Mouse (Mus musculus): ENCODE results near the gene Zdhhc4. TPM values are rescaled to one million over a fixed set of nuclear protein-coding genes. Genes with fewer than 3 reads are reported as not detected.

Zdhhc4 gene
- 7.6 TPM for polyA plus RNA-seq (2014; fragmentation: Illumina TruSeq; extraction: RNeasy Lipid Tissue Mini Kit (QIAGEN cat#74804); ENCODE audit: low read depth, low replicate concordance)

DNA sequence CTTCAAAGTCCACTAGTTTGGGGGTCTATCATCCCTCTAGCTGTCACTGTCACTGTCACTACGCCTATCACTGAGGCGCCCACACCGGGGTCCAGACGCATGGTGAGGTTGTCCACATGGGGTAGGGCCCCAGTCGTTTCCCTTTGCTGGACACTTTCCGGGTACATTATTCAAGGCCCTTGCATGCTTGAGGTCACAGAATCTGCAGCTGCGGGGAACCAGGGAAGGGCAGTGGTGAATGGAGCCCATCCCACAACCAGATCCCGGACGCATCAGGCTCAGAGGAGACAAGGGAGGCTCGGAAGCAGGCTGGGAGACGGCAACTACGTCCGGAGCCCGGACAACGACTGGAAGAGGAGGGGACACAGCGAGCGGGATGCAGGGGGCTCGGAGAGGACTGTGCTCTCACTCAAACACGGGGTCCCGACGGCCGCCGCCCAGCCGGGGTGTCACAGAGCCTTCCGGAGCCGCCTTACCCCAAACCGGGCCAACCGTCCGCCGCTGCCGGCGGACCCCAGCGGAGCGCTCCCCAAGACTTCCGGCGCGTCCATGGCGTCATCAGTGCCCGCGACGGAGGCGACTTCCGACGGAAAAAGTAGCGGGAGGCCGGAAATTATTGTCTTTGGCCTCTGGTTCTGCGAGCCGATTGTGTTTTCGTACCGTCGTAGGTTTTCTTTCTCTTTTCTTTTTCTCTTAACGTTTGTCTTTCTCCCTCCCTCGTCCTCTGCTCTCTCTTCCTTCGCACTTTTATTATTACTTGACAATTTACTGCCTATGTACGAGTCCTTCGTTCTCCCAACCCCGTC, at the start of gene Zdhhc4:
Gene Zdhhc4 (minus strand): TSS at position 567 of the 806 bp plus-strand sequence.

DNA sequence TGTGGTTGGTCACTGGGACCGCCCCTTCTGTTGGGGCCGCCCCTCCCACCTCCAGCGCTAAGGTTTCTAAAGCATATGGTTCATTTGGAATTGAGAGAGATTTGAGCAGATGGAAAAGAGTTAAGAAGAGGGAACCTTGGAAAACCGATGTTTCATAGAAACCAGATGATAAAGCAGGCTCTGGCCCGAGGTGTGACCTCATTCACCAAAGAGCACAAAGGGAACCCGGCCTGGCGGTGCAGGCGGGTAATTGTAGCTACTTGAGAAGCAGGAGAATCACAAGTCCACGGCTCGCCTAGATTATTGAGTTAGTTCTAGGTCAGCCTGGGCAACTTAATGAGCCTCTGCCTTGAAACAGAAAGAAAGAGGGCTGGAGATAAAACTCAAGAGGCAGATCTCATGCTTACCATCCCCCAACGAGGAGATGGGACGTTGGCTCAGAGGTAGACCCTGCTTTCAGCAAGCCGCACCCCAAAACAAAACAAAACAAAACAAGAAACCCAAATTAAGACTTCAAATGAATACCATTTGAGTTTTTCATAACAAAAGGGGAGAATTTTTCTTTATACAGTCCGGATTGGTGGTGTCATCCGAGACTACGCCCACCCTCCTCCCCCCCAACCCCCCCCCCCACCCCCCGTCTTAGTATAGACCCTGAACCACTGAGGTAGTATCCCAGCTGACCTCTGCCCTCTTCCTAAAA, 27.8 kb upstream of the Zdhhc4 start, which contains the start of gene Grid2ip:
Gene Grid2ip (plus strand): TSS at position 653 of the 703 bp plus-strand sequence.

DNA sequence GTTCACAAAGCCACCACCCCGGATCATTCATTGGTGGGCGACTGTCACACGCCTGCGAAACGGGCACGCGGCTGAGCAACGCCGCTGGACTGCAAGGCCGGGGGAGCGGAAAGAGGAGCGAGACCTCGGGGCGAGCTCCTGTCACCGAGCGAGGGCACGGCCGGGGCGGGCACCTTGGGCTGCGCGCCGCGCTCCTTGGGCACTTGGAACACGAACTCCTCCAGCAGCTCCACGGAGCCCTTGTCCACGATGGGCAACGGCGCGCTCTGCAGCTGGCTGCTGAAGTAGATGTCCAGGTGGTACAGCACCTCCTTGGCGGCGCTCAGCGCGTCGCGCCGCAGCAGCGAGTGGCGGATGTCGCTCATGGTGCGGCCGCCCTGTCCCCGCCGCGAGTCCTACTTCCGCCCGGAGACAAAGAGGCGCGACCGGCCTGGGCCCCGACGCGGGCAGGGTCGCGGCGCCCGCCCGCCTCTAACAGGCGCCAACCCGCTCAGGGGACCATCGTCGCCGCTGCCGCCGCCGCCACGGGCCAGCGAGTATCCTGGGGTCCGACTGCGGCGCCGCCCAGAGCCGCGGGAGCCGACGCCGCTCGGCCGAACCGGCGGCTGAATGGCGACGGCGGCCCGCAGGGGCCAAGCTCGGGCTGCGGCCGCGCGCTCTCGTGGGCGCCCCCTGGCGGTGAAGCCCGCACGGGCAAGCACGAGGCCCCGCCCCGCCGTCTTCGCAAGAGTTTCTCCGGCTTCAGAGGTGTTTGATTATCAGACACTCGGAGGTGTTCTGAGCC, 14.1 kb downstream of the Zdhhc4 start, which contains the start of gene E130309D02Rik:
Gene E130309D02Rik (minus strand): TSS at position 631 of the 784 bp plus-strand sequence.

GRCm38 (mm10) chr5:143293404-143293803, 35.7 kb downstream of the Zdhhc4 start, which contains the start of gene Zfp853:
TSS of gene Zfp853 (minus strand) at chr5:143293623.

DNA sequence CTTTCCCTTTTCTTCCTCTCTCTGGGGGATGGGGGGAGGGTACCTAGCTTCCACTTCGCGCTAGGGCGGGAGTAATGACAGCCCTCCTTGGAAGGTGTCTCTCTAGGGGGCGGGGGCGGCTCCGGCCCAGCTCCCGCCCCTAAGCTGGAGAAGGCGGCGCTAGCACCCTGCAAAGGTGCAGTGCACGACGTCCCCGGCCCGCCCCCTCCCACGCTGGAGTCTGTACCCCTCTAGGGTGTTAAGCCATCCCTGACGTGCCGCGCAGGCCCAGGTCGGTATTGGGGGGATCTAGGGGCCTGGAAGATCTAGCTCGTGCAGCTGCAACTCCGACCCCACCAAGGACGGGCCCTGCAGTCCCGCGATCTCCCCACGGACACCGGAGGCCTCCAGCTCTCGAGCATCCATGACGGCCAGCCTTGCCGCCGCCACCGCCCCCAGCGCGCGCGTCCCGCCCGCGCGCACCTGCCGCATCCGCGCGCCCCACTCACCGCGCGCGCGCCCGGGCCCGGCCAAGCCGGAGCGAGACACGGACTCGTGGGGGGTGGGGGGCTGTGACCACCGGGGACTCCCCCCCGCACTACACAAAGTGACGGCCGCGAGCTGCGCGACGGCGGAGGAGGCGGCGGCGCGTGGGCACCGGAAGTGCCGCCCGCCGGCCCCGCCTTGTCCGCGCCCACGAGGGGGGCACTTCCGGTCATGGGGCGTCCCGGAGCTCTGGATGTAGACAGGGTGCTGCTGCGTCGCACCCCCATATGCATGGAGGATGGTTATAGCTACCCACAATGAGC, 59.5 kb downstream of the Zdhhc4 start, which contains the start of gene Zfp316:
Gene Zfp316 (minus strand): TSS at position 660 of the 788 bp plus-strand sequence.

Other genes with a start within 250 kb of the Zdhhc4 start
- gene Rnf216, start 216.3 kb downstream of the Zdhhc4 start, polyA plus RNA-seq (2014; fragmentation: Illumina TruSeq; extraction: RNeasy Lipid Tissue Mini Kit (QIAGEN cat#74804); ENCODE audit: low read depth, low replicate concordance), result 58.0 TPM
- gene Olfr718-ps1, start 181.7 kb downstream of the Zdhhc4 start, polyA plus RNA-seq (2014; fragmentation: Illumina TruSeq; extraction: RNeasy Lipid Tissue Mini Kit (QIAGEN cat#74804); ENCODE audit: low read depth, low replicate concordance), result not detected
- 10.3 TPM for gene Rbak, start 148.5 kb downstream of the Zdhhc4 start, polyA plus RNA-seq (2014; fragmentation: Illumina TruSeq; extraction: RNeasy Lipid Tissue Mini Kit (QIAGEN cat#74804); ENCODE audit: low read depth, low replicate concordance)
- gene Spdye4b, start 148.2 kb downstream of the Zdhhc4 start, polyA plus RNA-seq (2014; fragmentation: Illumina TruSeq; extraction: RNeasy Lipid Tissue Mini Kit (QIAGEN cat#74804); ENCODE audit: low read depth, low replicate concordance), result not detected
- gene Spdye4a, start 102.4 kb downstream of the Zdhhc4 start, polyA plus RNA-seq (2014; fragmentation: Illumina TruSeq; extraction: RNeasy Lipid Tissue Mini Kit (QIAGEN cat#74804); ENCODE audit: low read depth, low replicate concordance), result not detected
- 15.7 TPM for gene Zfp12, start 94.1 kb downstream of the Zdhhc4 start, polyA plus RNA-seq (2014; fragmentation: Illumina TruSeq; extraction: RNeasy Lipid Tissue Mini Kit (QIAGEN cat#74804); ENCODE audit: low read depth, low replicate concordance)
- gene Zfp316, start 59.2 kb downstream of the Zdhhc4 start, polyA plus RNA-seq (2014; fragmentation: Illumina TruSeq; extraction: RNeasy Lipid Tissue Mini Kit (QIAGEN cat#74804); ENCODE audit: low read depth, low replicate concordance), result 0.87 TPM
- not detected for gene Zfp853, start 35.6 kb downstream of the Zdhhc4 start, polyA plus RNA-seq (2014; fragmentation: Illumina TruSeq; extraction: RNeasy Lipid Tissue Mini Kit (QIAGEN cat#74804); ENCODE audit: low read depth, low replicate concordance)
- gene E130309D02Rik, start 13.9 kb downstream of the Zdhhc4 start, polyA plus RNA-seq (2014; fragmentation: Illumina TruSeq; extraction: RNeasy Lipid Tissue Mini Kit (QIAGEN cat#74804); ENCODE audit: low read depth, low replicate concordance), result 2.2 TPM
- not detected for gene Grid2ip, start 28.1 kb upstream of the Zdhhc4 start, polyA plus RNA-seq (2014; fragmentation: Illumina TruSeq; extraction: RNeasy Lipid Tissue Mini Kit (QIAGEN cat#74804); ENCODE audit: low read depth, low replicate concordance)
- gene Kdelr2, start 74.6 kb upstream of the Zdhhc4 start, polyA plus RNA-seq (2014; fragmentation: Illumina TruSeq; extraction: RNeasy Lipid Tissue Mini Kit (QIAGEN cat#74804); ENCODE audit: low read depth, low replicate concordance), result 75.5 TPM
- gene Daglb, start 135.3 kb upstream of the Zdhhc4 start, polyA plus RNA-seq (2014; fragmentation: Illumina TruSeq; extraction: RNeasy Lipid Tissue Mini Kit (QIAGEN cat#74804); ENCODE audit: low read depth, low replicate concordance), result 2.9 TPM
- 549 TPM for gene Rac1, start 198.8 kb upstream of the Zdhhc4 start, polyA plus RNA-seq (2014; fragmentation: Illumina TruSeq; extraction: RNeasy Lipid Tissue Mini Kit (QIAGEN cat#74804); ENCODE audit: low read depth, low replicate concordance)